Mouse (Mus musculus) neural tube, embryonic 10.5 days (tissue): ENCODE measurements at regions not wholly inside any gene's neighbourhood (a gene's known extent, or its start where the extent isn't known, plus 50 kb on each side); places are given as distances from the start of the nearest gene placed in this dataset.
A peak's percentile ranks its signal among the peaks of the same experiment; 100 is the strongest.

ENCODE experiments used
- DNase-seq: peaks from one replicate; pipeline ENCODE4 v3.0.0-alpha.2; 2017; ENCODE audit warnings: low spot score; ENCODE audit errors: extremely low spot score

- DNase-seq, result no peak
Measured at GRCm38 (mm10) chr6:116896132-116896630, 179.5 kb upstream of the Tmem72 start.

GRCm38 (mm10) chr6:116901816-116902215 lies 185.1 kb upstream of the Tmem72 start:
- DNase-seq, result no peak

- DNase-seq, result no peak
Measured at GRCm38 (mm10) chr6:116902371-116902770, 185.7 kb upstream of the Tmem72 start.

- DNase-seq, result no peak
Measured at GRCm38 (mm10) chr6:116906426-116907172, 189.9 kb upstream of the Tmem72 start.

GRCm38 (mm10) chr6:116910607-116911006 lies 193.9 kb upstream of the Tmem72 start:
- no peak for DNase-seq

GRCm38 (mm10) chr6:116912161-116912560 lies 195.4 kb upstream of the Tmem72 start:
- DNase-seq, result no peak

GRCm38 (mm10) chr6:116914073-116914472 lies 197.4 kb upstream of the Tmem72 start:
- DNase-seq, result no peak

- no peak for DNase-seq
Measured at GRCm38 (mm10) chr6:116935024-116935423, 218.3 kb upstream of the Tmem72 start.

- no peak for DNase-seq
Measured at GRCm38 (mm10) chr6:116941576-116941975, 224.9 kb upstream of the Tmem72 start.

- DNase-seq, result no peak
Measured at GRCm38 (mm10) chr6:116942696-116943095, 225.6 kb upstream of the Cxcl12 start.

GRCm38 (mm10) chr6:116946083-116946732 lies 222.1 kb upstream of the Cxcl12 start:
- no peak for DNase-seq

- peak; percentile 58 for DNase-seq
Measured at GRCm38 (mm10) chr6:116959611-116960010, 208.7 kb upstream of the Cxcl12 start.

- no peak for DNase-seq
Measured at GRCm38 (mm10) chr6:116960641-116961040, 207.7 kb upstream of the Cxcl12 start.

- DNase-seq, result no peak
Measured at GRCm38 (mm10) chr6:116966436-116966835, 201.9 kb upstream of the Cxcl12 start.

GRCm38 (mm10) chr6:116969381-116969910 lies 198.9 kb upstream of the Cxcl12 start:
- no peak for DNase-seq

- DNase-seq, result peak; percentile 7
Measured at GRCm38 (mm10) chr6:116974841-116975240, 193.5 kb upstream of the Cxcl12 start.

- DNase-seq, result peak; percentile 46
Measured at GRCm38 (mm10) chr6:116980349-116980995, 187.9 kb upstream of the Cxcl12 start.

- DNase-seq, result peak; percentile 10
Measured at GRCm38 (mm10) chr6:116985147-116985737, 183.1 kb upstream of the Cxcl12 start.

GRCm38 (mm10) chr6:116986266-116987000 lies 181.9 kb upstream of the Cxcl12 start:
- DNase-seq, result no peak

- no peak for DNase-seq
Measured at GRCm38 (mm10) chr6:116987243-116987642, 181.1 kb upstream of the Cxcl12 start.
